Mouse (Mus musculus) neutrophil, adult 5-6 weeks (primary cell): Measurements from ENCODE around the gene Syt14. TPM values are rescaled to one million over a fixed set of nuclear protein-coding genes. Genes with fewer than 3 reads are reported as not detected.

Experiments used
- ATAC-seq: fragments of 151-379, 151-347 bp; 2 replicates; pipeline ENCODE4 v1.8.0; 2017; ENCODE audit warnings: mild to moderate bottlenecking, moderate TSS enrichment; ENCODE audit not compliant: insufficient number of reproducible peaks, poor library complexity, low FRiP score, severe bottlenecking; ENCODE audit errors: extremely low read depth
- total RNA-seq: library from RNA; stranded (forward); fragments of 200-1000 nt; gene quantifications from 2 replicates; pipeline ENCODE4 v1.2.3, GENCODE M21; 2017

Syt14 gene
- total RNA-seq, 1 experiment from 2014 or later = 0.23 TPM

DNA sequence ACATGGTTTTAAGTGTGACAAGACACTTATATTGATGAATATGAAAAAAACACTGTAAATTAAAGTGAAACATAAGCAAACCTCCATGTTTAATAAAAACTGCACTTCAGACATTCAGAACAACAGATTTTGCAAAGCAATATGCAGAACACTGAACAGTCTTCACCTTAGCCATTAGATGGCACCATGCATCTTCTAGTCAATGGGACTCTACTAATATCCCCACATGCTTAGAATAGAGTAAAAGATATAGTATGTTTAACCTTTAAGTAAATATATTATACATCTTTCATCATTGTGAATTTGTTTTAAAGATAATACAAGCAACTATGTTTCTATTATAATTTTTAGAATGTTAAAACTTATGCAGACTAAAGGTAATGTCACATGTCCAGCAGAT lies 34.7 kb downstream of the Syt14 start:
- no peak for ATAC-seq

DNA sequence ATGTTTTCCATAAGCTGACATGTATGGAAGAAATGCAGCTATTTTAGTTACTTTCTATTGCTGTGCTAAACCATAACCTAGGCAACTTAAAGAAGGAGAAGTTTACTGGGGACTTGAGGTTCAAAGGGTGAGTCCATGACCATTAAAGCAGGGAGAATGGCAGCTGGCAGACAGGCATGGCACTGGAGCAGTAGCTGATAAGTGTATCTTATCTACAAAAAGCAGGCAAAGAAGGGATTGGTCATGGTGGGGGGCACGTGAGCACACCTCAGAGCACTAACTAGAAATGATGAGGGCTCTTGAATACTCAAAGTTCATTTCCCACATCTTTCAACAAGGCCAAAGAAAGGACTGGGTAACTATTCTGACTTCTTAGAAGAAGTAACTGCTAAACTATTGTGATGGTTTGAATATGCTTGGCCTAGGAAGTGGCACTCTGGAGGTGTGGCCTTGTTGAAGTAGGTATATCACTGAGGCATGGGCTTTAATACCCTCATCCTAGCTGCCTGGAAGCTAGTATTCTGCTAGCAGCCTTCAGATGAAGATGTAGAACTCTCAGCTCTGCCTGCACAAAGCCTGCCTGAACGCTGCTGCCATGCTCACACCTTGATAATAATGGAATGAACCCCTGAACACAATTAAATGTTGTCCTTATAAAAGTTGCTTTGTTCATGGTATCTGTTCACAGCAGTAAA lies 41.2 kb downstream of the Syt14 start:
- ATAC-seq = no peak

DNA sequence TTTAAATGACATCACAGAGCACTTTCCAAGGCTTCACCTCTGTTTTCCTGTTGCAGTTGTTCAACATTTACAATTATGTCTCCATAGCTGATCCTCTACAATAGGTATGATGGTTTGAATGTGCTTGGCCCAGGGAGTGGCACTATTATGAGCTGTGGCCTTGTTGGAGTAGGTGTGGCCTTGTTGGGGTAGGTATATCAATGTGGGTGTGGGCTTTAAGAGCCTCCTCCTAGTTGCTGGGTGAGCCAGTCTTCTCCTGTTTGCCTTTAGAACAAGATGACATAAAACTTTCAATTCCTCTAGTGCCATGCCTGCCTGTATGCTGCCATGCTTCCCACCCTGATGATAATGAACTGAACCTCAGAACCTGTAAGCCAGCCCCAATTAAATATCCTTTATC lies 42.1 kb downstream of the Syt14 start:
- no peak for ATAC-seq

DNA sequence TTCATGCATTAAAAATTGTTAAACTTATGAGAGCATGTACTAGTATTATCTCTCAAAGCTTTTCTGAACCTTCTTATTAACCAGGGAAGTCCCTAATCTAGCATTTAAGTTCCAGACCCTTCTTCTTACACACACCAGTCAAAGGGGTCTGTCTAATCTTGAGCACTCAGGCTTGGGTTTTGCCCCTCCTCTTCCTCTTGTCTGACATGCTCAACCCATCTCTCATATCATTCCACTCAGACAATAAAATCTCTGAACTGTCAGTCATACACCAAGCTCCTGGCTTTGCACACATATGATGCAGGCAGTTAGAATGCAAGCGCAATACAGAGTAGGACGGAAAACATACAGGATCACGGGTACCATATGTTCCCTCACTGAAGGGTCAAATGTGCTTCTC lies 48.4 kb downstream of the Syt14 start:
- no peak for ATAC-seq

DNA sequence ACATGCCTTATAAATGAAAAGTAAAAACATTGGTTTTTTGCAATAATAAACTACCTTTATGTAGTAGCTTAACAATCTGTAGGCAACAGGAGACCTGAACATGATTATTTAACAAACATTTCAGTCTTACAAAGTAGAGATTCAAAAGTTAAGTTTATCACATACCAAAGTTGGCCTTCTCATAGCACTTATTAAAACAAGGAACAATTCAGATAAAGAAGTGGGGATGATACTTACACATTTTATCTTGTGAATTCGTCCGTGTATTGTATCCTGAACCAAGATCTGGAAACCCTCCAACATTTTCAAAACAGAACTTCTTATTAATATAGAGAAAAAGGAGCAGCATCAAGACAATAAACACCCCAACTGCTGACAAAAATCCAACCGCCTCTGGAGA lies 49.1 kb downstream of the Syt14 start:
- no peak for ATAC-seq

DNA sequence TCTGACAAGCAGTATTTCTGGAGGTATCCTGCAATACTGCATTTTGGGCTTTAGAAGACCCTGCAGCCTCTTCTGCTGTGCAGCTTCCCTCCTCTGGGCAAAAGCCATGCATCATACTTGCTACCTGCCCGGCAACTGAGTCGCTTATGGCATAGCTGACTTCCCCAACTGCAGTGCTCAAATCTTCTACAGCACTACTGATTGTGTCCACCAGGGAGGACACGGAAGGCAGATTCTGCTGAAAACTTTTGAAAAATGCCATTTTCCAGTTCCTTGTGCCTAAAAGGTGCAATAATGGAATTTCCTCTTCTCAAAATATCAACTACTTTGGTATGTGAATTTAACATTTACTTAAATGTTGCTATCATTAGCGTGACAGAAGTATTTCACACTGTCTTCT lies 51.2 kb downstream of the Syt14 start:
- ATAC-seq = no peak

DNA sequence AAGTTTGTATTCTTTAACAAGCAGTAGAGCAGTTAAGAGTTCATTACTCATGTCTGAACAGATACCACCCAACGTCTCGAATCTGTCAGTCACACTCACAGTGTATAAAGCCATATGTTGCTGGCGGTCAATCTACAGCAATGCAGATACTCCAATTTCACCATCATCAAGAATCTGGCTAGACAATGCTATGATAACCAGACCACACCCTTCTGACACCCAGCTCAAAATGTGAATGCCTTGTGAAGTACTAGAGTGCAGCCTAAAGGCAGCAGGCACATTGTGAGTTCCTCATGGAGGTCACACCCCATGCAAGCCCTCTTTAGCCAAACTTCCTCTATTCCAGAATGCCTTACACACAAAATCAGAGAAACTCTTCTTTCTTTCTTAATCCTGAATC lies 53.9 kb downstream of the Syt14 start:
- no peak for ATAC-seq

DNA sequence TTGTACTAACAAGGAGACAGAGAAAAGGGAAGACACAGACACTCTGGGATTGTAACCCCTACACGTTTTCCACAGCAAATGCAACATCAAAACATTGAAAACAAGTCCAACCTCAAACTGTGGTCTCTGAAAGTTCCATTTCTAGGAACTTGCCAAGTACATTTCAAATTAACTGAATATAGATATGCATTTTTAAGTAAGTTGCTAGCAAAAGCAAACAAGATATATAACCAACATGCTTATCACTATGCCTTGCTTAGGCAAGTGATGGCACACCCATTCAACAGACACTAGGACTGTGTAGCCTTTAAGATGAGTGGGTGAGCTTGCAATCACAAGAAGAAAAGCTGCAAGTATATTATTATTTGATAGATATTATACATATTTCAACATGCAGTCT lies 54.5 kb downstream of the Syt14 start:
- ATAC-seq = no peak

DNA sequence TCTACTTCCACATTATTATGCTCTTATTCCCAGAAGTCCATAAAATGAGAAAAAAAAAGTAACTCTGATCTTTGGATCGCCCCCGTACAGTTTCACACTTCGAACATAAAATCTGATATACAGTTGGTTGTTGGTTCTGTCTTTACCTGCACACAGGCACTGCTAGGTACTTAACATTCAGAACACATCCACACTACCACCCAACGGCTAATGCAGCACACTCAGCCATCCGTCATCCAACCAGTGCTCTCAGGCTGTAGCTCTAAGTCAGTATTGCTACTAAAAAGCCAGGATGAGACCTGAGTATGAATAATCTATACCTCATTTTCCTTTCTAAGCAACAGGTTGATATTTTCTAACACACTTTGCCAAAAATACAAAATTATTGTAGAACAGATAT lies 73.3 kb downstream of the Syt14 start:
- no peak for ATAC-seq

DNA sequence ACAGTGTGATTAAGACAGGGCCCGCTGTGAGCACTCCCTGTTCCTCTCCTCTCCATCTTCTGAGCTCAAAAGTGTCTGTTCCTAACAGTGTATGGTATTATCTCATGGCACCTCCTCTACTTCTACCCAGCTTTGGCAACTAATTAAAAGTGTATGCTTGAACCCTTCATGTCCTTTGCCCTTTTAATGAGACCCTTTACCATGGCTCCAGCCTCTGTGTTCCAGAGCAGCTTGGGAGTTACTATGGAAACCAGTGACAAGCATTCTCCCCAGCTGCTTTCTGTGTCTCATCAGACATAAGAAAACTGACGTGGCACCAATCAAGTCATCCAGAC lies 87.8 kb downstream of the Syt14 start:
- ATAC-seq = no peak

DNA sequence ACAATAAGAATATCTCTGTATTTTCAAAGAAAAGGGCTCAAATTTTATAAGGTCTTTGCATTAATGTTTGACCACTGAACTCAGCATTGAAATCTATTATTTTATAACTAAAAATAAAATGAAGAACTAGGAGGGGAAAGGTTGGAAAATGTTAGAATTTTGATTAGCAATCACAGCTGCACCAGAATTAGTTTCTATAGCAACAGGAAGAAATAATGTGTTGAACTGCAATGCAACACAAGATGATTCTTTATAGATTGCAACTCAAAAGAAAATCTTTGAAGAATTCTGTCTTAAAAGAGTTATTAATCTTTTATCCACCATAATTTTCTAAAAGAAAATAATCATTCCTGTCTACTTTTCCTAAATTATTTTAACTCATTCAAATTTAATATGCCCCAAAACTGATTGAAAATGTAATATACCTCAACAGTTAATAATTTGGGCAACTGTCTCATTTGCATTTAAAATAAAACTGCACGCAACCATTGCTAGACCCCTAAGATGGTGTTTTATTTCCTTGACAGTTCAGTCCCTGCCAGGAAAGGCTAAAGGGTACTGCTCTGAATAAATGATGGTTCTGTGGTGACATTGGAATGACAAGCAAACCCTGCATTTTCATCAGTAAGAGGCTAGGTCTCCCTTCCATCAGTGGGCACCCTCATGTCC lies 88.3 kb downstream of the Syt14 start:
- no peak for ATAC-seq

DNA sequence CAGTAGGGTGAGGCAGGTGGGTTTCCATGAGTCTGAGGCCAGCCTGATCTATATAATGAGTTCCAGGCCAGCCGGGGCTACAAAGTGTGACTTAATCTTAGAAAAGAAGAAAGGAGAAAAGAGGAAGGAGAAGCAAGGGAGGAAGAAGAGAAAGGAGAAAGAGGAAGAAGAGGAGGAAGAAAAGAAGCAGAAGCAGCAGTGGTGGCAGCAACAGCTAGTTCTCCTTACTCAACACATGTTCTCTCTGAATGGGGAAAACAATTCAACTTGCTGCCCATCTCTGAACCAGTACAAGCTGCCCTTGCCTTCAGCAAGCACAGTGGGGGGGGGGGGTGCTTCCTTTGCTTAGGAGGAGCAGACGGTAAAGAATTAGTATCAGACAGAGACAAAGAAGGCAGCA lies 96.5 kb downstream of the Syt14 start:
- ATAC-seq = no peak

DNA sequence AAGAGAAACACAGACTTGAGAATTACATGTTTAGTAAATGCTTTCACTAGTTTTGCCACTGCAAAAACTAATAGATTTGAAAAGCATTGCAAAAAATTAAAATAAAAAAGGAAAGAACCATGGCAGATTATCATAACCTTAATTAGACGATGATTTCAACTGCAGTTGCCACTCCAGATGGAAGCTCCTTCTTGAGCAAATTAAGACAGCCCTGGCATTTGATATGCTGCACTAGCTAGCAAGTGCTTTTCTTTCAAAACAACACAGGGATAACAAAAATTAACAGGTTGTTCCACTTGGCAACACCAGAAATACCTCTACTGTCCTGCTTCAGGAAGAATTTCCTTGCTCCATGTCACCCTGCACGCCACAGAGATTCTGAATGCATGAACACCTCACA lies 97.6 kb downstream of the Syt14 start:
- ATAC-seq = no peak

DNA sequence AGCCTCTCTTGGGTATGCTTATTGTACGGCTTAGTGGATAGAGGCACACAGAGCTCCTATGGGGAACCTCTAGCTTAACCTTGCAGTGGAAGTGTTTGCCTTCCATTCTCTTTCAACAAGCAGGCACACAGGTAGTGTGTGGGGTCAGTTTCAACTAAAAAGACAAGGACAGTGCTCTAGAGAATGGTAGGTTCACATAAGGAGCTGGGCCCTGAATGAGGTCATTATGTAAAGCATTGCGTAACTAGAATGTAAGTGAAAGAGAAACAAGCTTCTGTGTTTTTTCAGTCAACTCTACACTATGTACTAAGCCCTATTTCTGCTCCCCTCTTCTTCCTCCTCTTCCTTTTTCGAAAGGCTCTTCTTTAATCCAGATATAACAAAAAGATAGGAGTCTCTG lies 103.8 kb downstream of the Syt14 start:
- ATAC-seq = no peak

DNA sequence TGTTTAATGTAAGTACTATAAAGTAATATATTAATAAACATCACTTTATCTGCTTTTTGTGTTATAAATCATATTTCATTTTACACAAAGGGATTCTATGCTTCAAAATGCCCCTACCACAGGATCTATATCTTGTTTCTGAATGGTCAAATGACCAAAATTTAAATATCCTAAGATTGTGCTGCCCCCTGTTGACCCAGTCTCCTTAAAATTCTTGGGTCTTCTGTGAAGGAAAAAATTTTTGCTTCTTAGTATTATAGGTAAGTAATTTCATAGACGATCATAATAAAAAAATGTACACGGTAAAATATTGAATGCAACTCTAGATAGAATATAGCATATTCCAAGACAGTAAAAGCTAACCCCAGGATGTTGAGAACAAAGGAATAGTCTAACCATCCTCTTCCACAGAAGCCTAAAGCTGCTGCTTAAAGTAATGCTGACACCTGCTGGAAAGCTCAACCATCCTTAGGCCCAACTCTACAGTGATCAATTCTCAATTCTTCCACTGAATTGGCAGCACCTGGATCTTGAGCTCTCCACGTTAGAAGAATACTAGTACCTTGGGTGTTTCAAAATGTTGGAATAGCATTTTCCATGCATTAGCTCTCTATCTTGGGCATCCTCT lies 123.4 kb downstream of the Syt14 start:
- ATAC-seq = no peak

DNA sequence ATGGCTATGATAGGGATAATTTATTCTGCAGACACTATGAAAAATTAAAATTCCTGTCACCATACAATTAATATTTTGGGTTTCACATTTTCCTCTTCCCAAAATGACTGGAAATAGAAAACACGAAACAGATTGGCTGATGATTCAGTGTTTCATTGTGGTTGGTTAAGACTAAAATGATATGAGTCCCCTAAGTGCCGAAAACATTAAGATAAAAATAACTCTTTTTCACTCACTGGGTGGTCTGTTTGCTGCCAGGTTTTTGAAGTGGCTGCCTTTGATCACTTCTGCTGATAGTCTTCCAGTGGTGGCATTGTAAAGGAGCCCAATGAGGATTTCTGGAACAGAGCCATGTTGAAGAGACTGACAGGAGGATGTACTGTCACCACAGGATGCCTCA lies 134.1 kb downstream of the Syt14 start:
- ATAC-seq = no peak

DNA sequence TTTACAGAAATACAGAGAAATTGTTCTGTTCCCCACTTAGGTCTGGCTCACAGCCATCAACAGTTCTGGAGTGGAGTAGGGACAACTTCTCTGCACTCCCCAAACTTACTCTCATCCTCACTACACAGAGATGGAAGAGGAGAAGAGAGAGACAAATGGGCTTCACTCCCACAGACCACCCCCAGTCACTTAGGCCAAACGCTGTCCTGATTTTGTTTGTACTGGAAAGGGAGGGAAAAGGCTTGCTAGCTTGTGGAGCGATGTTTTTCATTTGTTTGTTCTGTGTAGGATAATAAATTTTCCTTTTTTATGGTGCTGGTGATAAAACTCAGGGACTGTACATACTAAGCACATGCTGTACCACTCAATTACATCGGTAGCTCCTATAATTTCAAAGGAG lies 134.7 kb downstream of the Syt14 start:
- ATAC-seq = no peak

DNA sequence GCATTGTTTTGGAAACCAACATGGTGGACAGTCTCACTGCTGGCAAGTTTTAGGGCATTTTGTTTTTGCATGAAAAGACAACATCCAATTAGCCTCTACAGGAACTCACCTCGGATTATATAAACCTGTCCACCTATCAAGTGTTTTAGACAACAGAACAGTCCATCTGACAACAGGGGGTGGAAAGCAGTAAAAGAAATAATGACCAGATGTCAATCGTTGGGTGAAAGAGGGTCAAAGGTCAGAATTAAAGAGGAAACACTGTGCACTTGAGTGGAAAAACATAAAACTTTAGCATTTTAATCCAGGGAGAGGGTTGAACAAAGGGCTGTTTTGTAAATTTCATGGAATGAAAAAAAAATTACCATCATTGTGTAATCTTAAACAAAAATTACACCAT lies 136.8 kb downstream of the Syt14 start:
- ATAC-seq = no peak

DNA sequence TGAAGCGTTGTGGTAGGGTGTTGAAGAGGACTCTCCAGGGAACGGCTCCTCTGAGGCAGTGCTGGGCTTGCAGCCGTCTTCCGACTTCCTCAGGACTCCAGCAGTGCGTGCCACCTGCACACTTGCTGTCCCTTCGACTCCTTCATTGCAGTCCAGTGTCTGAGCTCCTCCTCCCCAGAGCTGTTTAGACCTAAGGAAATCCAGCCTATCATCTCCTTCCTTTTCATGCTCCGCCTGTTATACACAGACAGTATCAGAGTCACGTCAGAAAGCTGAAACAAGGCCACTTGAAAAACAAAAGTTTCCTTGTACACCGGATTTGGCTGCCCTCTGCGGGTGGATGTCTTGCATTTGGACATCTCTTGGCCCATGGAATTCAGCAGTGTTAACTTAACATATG lies 138.4 kb downstream of the Syt14 start:
- ATAC-seq = no peak

DNA sequence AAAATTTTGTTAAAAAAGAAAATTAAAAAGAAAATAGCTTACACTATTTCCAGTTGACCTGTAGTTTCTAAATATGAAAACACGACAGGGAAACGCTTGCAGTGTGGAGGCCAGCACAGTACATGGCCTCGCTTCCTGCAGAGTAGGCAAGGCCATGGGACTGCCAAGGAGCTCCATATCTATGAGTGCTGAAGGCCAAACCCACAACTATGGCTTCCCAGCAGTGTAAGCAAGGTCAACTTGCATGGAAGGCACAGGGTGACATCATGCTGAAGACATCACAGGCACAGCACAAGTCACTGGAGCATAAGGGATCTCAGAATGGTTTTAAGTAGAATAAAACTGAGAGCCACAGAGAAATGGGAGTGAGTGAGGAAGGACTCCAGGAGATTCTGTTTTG lies 139.5 kb downstream of the Syt14 start:
- ATAC-seq = no peak

DNA sequence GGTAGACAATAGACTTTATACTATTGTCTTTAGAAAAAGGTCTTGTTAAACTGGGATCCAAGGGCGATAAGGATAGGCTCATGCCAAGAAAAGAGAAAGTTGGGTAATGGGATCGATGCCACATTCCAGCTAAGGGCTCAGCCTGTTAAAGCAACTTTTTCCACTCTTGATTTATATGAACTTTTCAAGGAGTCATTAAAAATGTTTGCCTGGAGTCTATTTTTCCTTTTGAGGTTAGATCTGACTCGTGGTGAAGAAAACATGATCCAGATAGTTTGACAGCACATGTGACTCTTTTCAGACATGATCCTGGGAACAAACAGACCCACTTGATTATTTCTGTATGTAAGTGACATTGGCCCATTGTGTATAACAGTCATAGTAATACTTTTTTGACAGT lies 144.9 kb downstream of the Syt14 start:
- no peak for ATAC-seq
